Mouse (Mus musculus) adrenal gland, adult (tissue): ENCODE results near the gene Fam71b.

Source experiments
- DNase-seq, 2 experiments: peaks; one replicate each; pipeline ENCODE4 v3.0.0; 2022 to 2023; ENCODE audit warnings: low spot score in 1 of 2; ENCODE audit not compliant: inconsistent age in 2 of 2

The Fam71b gene

GRCm38 (mm10) chr11:46396167-46396859 lies at the start of gene Fam71b:
Fam71b (plus strand) TSS chr11:46396559.
- no peak for DNase-seq

DNA sequence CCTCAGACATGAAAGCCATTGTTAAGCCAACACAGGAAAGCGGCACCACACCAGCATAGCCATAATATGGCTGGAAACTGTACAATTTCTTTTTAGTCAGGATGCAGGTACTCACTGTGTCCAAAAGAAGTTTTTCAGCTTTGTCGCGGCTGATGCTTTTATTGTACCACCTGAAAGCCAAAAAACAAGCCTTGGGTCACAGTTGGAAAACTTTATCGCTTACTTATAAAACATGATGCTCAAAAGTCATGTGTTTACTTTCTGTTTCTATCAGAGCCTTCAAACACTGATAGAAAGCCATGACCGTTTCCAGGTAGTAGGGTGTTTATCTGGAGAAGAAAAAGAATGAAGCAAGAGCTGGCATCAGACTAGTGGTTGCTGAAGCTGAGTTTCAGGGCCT lies 48.6 kb upstream of the Fam71b start:
- no peak for DNase-seq

- DNase-seq: no peak
Measured at GRCm38 (mm10) chr11:46348416-46348815, 47.9 kb upstream of the Fam71b start.

- no peak for DNase-seq
Measured at GRCm38 (mm10) chr11:46349681-46350410, 46.5 kb upstream of the Fam71b start.

- no peak for DNase-seq
Measured at GRCm38 (mm10) chr11:46358369-46358768, 38.0 kb upstream of the Fam71b start.

- DNase-seq: no peak
Measured at GRCm38 (mm10) chr11:46360991-46361665, 35.2 kb upstream of the Fam71b start.

GRCm38 (mm10) chr11:46362061-46363022 lies 34.0 kb upstream of the Fam71b start:
- DNase-seq: peak in 1 of 2 experiments; percentile 23

GRCm38 (mm10) chr11:46363864-46364263 lies 32.5 kb upstream of the Fam71b start:
- no peak for DNase-seq

GRCm38 (mm10) chr11:46365744-46366143 lies 30.6 kb upstream of the Fam71b start:
- DNase-seq: peak in 1 of 2 experiments; percentile 19

GRCm38 (mm10) chr11:46366357-46366756 lies 30.0 kb upstream of the Fam71b start:
- DNase-seq: no peak

GRCm38 (mm10) chr11:46370457-46370856 lies 25.9 kb upstream of the Fam71b start:
- DNase-seq: no peak

- no peak for DNase-seq
Measured at GRCm38 (mm10) chr11:46371250-46371649, 25.1 kb upstream of the Fam71b start.

- DNase-seq: no peak
Measured at GRCm38 (mm10) chr11:46372331-46372953, 23.9 kb upstream of the Fam71b start.

DNA sequence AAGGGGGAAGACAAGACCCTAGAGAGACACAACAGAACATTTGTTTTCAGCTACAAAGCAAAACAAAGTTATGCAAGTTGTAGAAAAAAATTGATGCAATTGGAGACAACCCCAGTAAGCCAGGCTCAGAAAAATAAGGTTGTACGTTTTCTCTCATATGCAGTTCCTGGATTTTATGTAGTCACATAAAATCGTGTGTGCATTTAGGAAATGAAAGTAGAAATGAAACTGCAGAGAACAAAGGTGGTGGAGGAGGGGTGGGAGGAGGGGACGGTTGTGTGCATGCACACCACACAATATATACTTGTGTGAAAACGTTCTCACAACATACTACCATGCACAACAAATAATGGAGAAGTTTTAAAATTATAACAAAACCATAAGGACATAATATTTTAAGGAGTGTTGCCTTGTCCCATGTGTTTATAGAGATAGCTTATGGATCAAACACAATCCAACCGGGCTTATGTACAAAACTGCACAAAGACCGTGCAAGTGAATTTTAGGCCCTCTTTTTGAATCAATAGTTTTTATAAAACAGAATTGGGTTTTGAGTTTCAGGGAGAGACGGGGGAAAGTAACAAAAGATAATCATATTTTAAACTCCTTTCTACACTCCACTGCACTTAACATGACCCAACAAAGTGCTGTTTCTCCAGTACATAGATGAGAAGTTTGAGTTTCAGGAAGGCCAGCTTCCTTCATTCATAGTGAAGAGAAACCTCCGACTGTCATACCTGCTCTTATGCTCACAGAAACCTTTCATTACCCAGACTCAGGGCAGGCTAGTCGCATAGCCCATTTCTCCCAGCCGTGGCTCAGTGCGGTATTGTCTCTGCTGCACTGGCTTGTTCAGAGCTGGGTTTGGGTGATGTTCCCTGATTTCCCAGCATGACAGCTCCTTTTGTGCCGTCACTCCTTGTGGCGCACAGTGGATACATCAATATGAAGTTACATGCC lies 23.0 kb upstream of the Fam71b start:
- no peak for DNase-seq

DNA sequence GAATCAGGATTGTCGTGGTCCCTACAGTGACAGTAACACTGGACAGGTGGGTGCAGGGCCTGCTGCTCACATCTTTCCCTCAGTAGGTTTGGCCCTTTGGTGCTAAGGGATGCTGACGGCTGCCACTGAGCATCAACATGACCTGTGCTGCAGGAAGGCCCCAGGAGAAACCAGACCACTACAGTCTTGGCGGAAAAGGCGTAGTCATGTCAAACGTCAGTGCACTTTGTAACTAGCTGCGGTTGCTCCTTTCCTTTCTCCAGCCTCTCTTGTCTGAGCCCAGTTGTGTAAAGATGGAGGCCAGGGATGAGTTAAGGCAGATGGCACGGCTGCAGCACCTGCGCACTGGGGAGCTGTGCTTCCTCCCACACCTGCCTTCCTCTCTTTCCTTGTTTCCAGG lies 21.3 kb upstream of the Fam71b start:
- DNase-seq: no peak

DNA sequence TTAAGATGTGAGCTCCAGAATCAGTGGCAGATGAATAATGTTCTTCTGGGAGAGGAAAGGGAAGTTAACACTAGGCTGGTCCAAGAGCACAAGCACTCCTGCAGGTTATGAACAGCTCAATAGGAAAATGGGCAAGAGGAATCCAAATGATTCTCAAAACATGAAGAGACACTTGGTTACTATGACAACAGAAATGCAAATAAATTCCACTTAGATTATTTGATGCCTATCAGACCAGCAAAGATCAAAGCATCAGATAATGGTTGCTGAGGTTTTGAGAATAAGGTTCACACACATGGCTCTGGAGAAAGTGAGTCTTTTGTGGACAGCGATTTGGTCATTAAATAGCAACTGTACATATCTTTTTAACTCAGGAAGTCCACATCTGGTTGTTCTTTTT lies 19.0 kb upstream of the Fam71b start:
- no peak for DNase-seq

- DNase-seq: no peak
Measured at GRCm38 (mm10) chr11:46377819-46378782, 18.3 kb upstream of the Fam71b start.

GRCm38 (mm10) chr11:46380097-46380675 lies 16.2 kb upstream of the Fam71b start:
- DNase-seq: no peak
